Mouse (Mus musculus) natural killer cell, adult 2 months (primary cell): ENCODE results near the gene Atg101.
"Not testable (repeated sequence)": the region's sequence is repeated elsewhere in the genome, so short reads cannot be mapped to it uniquely, and the experiment has no call there.

ENCODE experiments used
- DNase-seq, 2 experiments: peaks; one replicate each; pipeline ENCODE4 v3.0.0; 2022; ENCODE audit warnings: low spot score in 2 of 2

The Atg101 gene

GRCm38 (mm10) chr15:101315832-101316231 is 31.8 kb downstream of the Atg101 start:
- peak; percentile 75 to 87 for DNase-seq

DNA sequence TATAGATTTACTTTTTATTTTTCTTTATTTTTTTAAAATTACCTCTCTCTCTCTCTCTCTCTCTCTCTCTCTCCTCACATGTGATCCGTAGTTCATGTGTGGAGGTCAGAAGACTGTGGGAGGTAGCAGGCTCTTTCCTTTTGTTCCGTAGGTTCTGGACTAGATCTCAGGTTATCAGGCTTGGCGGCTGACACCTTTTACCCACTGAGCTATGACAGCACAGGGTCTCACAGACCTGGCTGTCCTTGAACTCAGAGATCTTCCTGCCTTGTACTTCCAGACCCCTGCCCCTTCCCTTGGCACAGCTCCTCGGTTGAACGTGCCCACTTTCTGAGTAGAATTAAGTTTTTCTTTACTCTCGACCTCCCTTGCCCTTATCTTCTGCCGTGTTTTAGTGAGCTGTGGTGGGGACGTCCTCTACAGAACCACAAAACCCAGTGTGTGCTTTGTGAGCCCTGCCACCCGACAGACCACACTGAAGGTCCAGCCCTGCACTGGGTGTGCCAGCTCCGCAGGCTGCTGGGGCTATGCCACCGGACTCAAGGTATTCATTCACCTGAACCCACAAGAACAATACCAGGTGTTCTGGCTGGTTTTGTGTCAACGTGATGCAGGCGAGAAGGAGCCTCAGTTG is 32.3 kb downstream of the Atg101 start:
- no peak for DNase-seq

GRCm38 (mm10) chr15:101316913-101317813 is 33.1 kb downstream of the Atg101 start:
- no peak for DNase-seq

GRCm38 (mm10) chr15:101317814-101318500 is 33.9 kb downstream of the Atg101 start:
- no peak for DNase-seq

- DNase-seq = no peak
Observed at GRCm38 (mm10) chr15:101318889-101319765, 35.1 kb downstream of the Atg101 start.

DNA sequence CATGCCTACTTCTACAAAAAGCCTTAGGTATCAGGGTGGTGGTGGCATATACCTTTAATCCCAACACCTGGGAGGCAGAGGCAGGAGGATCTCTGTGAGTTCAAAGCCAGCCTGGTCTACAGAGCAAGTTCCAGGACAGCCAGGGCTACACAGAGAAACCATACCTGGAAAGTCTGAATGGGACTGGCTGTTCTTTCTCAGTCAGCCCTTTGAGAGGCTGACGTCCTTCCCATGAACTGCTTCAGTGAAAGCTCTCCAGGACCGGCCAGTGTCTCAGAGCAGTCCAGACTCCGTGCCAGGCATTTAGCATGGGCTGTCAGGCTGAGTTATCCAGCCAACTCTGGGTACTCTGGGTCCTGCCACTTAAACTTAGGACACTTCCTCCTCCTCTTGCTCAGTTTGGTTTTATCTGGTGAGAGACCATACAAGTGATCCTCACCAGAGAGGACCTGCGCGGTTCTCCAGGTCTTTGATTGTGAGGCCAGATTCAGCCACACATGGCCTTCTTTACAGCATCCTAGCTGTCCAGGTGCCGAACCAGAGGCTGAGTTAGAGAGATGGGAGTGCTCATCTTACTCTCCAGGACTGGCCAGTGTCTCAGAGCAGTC is 36.0 kb downstream of the Atg101 start:
- DNase-seq = no peak

DNA sequence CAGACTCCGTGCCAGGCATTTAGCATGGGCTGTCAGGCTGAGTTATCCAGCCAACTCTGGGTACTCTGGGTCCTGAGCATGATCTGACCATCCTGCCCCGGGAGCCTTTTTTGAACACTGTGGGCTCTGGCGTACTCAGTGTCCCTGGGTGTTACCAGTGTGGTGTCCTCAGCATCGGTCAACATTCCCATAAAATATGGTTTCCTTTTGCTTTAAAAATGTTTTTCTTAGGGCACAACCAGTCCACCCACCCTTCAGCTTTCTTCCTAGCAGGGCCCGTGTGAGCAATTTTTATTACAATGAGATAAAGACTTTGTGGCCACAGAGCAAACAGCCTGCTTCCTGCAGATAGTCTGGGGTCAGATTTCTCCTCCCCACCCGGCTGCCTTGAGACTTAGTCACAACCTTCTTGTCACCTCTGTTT is 36.6 kb downstream of the Atg101 start:
- DNase-seq = peak in 1 of 2 experiments; percentile 35

- no peak for DNase-seq
Observed at GRCm38 (mm10) chr15:101321126-101321525, 37.1 kb downstream of the Atg101 start.

GRCm38 (mm10) chr15:101322106-101322505 is 38.0 kb downstream of the Atg101 start:
- DNase-seq = no peak

DNA sequence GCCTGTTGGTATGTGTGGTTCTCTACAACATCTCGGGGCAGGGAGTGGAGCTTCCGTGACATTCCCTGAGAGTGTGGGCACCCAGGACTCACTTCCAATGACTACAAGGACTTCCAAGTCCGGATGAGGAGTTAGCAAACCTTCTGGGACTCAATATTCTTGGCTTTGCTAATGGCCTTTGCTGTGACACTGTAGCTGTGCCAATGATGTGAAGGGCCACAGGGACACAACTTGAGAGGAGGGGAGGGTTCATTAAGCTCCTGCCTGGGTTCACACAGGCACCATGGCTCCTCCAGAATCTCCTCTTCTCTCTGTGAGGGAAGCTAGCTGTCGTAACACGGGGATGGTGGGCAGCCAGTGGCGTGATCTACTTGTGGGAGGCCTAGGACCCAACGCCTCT is 38.6 kb downstream of the Atg101 start:
- DNase-seq = no peak

- no peak for DNase-seq
Observed at GRCm38 (mm10) chr15:101323511-101323910, 39.4 kb downstream of the Atg101 start.

DNA sequence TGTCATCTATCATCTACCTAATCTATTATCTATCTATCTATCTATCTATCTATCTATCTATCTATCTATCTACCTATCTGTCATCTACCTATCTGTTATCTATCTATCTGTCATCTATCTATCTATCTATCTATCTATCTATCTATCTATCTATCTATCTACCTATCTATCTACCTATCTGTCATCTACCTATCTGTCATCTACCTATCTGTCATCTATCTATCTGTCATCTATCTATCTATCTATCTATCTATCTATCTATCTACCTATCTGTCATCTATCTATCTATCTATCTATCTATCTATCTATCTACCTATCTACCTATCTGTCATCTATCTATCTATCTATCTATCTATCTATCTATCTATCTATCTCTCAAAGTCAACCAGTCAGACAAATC is 40.3 kb downstream of the Atg101 start:
- not testable (repeated sequence) for DNase-seq

- no peak for DNase-seq
Observed at GRCm38 (mm10) chr15:101325991-101326534, 42.0 kb downstream of the Atg101 start.

DNA sequence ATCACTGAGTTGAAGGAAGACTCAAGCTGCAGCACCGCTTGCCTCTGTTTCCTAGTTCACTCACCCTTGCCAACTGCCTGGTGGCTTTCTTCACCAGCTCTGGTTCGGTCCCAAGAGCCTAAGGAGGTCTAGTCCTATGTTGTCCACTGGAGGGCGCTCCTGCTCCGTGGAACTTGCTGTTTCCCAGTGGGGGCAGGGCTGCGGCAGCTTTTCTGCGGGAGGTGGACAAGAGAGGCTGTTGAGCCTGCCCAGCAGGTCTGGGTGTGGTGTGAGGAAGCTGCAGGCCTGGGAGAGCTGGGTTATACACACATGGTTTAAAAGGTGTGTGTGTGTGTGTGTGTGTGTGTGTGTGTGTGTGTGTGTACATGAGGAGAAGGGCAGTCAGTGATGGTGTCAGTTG is 43.2 kb downstream of the Atg101 start:
- DNase-seq = peak; percentile 51 to 69

- DNase-seq = no peak
Observed at GRCm38 (mm10) chr15:101328876-101329563, 44.9 kb downstream of the Atg101 start.

DNA sequence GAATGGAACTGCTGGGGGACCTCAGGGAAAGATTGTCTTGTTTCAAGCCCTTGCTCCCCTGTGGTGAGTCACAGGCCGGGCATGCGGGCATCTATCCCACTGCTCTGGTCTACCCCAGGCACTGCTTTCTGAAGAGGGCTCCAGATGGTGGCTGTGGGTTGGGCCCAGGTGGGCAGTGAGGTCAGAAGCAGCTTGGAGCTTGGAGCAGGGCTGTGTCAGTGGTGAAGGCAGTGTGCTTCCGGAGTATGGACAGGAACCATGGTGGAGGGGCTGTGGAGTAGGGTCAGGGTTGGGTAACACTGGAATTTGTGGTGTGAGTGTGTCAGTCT is 45.5 kb downstream of the Atg101 start:
- DNase-seq = no peak

- no peak for DNase-seq
Observed at GRCm38 (mm10) chr15:101331090-101331489, 47.0 kb downstream of the Atg101 start.

GRCm38 (mm10) chr15:101332370-101332769 is 48.3 kb downstream of the Atg101 start:
- DNase-seq = no peak

GRCm38 (mm10) chr15:101333165-101333564 is 49.1 kb downstream of the Atg101 start:
- no peak for DNase-seq

- no peak for DNase-seq
Observed at GRCm38 (mm10) chr15:101333648-101334047, 49.6 kb downstream of the Atg101 start.
